Mouse (Mus musculus) retina, postnatal 1 day (tissue): Measurements from ENCODE around the gene Impg2.

Experiments used
- DNase-seq: peaks from one replicate; pipeline ENCODE4 v3.0.0-alpha.2; 2012

Gene Impg2

DNA sequence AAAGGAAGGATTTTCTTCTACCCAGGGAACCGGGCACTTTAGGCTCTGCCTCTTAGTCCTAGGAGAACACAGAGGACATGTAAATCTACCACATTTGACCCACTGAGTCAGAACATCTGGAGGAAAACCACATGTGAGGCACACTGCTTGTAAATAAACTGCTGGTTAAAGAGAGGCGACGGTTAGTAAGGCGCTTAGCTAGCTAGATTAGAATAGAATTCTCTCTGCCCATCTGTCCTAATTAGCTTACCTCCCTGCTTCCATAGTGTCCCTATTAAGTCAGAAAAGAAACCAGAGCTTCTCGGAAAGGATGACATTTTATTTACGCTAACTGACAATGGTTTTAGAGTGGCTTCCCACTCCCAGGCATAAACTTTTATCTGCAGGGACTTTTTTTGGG, at the start of gene Impg2:
Gene Impg2 (plus strand): TSS at position 263 of the 400 bp plus-strand sequence.
- DNase-seq, result peak; percentile 59

DNA sequence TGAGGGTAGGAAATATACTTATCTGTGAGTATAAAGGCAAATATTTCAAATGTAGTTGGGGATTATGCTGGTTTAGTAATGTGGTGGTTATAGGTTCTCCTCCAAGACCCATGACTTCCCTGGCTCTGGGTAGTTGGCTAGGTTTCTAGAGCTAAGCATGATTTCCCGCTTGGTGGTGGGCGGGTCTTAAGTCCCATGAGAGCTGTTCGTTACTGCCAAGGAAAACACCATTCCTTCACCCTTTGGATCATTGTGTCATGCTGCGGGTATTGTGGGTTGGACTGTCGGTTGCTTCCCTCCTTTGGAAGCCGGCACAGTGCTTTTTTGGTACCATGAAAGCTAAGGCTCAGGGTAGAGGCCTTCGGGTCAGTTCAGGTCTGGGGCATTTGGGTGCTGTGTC, 40.6 kb upstream of the Impg2 start:
- no peak for DNase-seq

DNA sequence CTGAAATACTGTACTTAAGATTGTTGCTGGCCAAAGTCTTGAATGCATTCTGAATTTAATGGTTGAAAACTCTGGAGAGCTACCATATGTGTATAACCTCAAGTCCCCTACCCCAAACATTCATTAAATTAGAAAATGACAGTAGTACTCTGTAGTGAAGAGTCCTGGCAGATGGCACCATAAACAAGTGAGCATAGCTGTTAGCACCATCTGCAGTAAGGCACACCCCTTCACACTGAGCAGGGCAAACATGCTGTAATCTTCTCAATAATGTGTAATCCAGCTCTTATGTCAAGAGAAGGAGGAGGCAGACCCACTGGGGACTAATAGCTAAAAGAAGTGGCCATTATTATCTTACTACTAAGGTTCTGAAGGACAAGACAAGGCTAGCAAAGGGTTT, 33.9 kb upstream of the Impg2 start:
- peak; percentile 47 for DNase-seq

DNA sequence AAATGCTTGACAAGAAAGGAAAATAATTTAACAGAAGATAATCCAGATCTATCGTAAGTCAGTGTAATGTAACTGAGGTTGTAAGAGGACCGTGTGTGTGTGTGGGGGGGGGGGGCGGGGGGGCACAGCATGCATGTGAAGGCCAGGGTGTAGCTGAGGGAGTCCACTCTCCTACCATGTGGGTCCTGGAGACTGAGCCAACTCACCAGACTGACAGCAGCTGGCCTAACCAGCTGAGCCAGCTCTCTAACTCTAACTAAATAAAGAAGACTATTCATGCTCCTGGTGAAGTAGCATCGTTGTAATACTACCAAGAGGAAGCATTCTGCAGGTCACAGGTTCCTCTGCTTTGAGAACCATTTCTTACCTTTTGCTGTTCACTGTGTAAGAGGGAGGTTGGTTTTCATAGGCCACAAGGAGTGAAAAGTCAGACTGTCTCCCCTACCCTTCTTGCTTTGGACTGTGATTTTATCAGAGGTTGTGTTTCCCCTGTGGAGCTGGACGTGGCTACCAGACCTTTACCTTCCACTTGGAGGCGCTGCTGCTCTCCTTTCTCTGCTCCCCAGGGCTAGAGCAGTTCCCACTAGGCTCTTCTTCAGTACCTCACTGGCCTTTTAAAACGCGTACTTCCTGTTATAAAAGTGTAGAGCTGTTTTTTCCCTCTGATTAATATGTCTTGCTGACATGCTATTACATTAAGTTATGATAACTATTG, 28.1 kb upstream of the Impg2 start:
- peak; percentile 31 for DNase-seq

DNA sequence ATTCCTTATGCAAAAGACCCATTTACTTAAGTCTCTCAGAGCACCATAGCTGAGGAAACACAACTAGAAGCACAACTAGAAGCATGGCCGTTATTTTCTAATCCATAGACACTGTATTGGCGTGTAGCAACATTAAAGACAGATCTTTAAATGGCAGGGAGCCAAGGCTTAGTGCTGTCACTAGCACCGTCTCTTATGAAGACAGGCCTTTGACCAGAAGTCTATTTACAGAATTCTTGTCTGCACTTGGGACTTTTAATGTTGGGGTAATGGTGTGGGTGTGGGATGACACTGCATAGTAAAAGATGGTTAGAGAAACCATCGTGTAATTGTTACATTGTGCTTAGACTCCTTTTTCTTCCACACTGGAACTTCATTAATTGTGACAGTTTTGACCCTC, 17.2 kb upstream of the Impg2 start:
- DNase-seq, result no peak

DNA sequence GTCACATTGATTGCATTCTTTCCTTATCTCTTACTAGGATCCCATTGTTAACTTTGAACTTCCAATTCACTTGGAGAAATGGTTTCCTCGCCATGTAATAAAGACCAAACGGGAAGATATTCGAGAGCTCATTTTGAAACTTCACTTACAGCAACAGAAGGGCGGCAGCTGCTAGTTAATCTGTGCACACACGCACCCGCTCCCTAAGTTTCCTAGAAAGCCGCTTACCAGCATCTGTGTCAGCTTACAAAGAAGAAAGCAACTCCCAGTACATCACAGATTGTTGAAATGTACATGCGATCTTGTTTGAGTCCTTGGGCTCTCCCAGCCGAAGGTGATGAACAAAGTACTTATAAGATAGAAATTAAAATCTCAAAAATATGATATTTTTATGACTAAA, 15.9 kb upstream of the Impg2 start:
- peak; percentile 66 for DNase-seq

DNA sequence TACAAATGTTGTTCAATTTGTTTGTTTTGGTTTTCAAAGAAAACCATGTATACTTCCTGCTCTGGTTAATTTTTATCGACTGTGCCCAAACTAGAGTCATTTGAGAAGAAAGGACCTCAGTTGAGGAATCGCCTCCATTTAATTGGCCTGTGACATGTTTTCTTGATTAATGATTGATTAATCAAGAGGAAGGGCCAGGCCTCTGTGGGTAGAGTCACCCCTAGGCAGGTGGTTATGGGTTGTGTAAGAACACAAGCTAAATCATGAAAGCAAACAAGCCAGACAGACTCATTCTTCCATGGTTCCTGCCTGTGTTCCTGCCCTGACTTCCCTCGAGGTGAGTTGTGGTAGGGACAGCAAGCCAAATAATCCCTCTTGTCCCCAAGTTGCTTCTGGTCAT, 8.6 kb downstream of the Impg2 start:
- DNase-seq, result no peak

DNA sequence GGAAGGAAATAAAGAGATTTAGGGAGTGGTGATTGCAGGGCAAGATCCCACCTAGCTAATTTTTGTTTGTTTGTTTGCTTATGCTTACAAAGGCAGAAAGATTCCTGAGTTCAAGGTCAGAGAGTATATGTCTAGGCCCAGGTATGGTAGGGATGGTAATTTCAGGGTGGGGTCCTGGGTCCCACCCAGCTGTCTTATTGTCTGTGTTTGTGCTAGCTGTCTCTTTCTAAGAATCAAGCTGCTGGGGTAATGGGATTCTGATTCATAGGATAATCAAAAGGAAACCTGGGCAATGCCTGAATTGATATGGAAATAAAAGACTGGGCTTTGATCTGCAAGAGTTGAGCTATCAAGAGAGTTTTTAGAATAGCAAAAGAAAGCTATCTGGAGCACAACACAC, 23.6 kb downstream of the Impg2 start:
- no peak for DNase-seq

DNA sequence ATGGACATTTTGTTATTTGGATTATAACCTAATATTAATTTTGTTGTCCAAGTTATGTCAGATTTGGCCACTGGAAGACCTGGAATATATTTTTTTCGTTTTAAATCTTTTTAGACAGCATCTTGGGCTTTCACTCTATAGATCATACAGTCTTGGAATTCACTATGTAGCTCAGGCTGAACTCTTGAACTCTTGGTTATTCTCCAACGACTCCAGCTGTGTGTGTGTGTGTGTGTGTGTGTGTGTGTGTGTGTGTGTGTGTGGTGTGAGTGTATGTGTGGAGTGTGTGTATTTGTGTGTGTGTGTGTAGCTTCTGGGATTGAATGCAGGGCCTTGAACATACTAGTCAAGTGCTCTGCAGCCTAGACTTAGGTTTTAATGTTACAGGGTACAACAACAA, 25.3 kb downstream of the Impg2 start:
- no peak for DNase-seq

DNA sequence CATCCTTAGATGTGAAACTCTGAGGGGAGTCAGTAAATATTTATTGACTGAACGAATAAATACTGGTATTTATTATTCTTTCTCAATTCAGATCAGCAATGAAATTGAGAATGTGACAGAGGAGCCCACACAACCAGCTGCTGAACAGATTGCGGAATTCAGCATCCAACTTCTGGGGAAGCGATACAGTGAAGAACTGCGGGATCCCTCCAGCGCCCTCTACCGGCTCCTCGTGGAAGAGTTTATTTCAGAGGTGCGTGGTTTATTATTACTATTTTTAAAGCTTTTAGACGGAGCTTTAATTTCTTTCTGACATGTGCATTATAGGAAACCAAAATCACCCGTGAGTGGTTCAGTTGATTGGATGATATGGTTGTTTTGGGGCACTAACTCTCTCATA, 27.2 kb downstream of the Impg2 start:
- peak; percentile 12 for DNase-seq

DNA sequence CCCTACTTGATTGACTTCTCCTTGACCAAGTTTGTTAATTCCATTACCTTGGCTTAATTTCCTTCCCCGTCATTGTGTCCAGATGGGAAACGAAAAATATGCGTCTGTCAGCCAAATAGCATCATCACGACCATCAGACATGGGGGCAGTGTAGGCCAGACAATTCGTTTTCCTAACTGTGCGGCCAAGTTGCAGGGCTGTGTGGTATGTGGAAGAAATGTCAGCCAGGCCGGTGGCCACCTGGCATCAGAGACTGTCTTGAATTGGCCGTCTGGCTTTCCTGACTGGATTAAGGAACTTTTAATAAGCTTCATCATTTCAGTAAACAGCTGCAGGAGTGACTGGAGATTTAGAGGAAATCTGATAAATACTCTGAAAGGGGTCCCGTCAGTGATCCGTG, 28.6 kb downstream of the Impg2 start:
- DNase-seq, result peak; percentile 3

DNA sequence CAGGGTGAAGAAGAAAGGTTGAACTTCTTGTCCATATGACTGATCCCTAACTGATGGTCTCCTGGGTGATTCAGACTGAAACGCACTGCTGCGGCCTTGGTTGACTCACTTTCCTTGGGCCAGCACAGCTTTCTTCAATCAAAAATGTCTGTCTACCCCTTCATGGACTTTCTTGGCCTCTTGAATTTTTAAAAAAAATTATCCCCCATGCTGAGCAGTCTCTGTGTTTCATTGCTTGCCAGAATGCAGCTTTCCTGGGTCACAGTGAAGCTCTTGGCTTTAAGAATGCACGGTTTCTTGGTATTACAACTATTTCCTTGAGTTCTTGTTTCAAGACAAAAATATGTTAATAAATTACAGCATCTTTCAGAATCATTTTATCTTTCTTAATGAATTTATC, 41.9 kb downstream of the Impg2 start:
- no peak for DNase-seq

DNA sequence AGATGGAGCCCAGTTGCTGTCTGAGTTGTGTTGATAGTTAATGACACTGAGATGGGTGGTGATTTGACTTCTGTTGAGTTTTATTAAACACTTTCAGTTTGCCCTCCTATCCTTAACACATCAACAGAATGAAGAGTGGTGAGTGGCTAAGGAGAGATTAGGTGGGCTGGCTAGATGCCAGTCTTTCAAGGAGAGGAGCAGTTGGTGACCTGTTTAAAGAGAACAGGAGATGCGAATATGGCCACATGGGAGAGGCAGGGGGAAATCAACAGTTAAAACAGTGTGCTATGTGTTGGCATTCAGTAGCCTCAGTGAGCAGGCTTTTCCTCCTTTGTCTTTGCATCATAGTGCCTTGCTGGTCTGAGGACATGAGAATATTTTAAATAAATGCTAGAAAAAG, 69.8 kb downstream of the Impg2 start:
- no peak for DNase-seq

DNA sequence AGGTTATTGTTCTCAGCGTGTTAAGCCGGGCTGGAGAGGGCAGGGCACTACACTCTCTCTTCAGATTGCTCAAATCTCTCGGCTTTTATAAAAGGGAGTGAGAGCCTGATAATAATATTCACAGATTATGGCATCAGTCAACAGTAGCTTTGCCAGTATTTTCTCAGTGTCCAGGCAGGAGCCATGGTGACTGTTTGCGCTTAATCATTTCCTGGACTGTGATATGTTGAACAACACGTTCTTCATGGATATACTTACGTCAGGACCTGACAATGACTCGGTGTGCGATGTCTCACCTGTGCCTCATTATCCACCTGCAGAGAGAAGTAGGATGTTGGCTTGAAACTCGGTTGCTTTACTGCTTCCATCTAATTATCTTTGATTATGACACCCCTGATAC, 74.9 kb downstream of the Impg2 start:
- no peak for DNase-seq

DNA sequence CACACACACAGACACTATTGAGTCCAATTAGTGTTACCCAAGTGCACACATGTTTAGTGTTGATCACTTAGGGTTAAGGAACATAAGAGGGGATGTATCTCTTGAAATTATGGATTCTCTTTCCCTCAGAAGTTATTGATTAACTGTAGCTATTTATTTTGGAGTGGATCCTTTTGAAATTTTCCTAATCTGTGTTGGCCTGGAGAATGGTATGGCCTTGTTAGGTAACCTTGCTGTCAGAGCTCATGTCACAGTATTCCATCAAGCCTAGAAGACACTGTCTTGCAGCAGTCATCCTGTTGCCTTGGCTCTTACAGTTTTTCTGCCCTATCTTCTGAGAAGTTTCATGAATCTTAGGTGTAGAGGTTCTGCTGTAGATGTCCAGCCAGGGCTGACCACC, 75.6 kb downstream of the Impg2 start:
- DNase-seq, result no peak

DNA sequence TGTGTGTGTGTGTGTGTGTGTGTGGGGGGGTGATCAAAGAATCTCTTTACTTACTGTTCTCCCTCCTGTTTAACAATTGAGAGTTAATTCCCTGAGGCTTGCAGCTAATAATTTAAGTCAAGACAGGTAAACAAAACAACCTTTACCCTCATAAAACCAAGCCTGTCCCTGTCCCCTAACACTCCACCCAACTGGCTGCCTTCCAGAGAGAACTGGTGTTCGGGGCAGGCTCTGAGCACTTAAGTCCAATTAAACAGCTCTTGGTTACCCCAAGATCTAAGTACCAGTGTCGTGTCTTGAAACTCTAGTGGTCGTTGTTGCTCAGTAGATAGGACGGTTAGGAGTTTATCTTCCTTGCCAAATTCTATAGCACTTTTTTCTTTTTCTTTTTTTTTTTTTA, 77.2 kb downstream of the Impg2 start:
- no peak for DNase-seq

DNA sequence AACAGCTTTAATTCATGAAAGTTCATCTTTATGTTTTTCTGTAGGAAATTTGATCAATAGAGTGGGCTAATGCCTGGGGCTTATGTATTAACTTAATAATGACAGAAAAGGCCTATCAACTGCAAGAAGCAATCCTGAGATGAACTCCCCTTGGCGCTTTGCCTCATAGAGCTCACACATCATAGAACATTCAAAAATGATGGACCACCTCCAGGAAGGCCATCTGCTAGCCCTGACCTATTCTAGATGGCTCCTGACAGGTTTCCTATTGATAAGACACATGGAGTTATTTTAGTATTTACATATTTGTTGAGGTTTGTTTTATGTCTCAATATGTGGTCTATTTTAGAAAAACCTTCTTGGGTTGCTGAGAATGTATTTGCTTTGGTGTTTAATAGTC, 79.2 kb downstream of the Impg2 start:
- no peak for DNase-seq

DNA sequence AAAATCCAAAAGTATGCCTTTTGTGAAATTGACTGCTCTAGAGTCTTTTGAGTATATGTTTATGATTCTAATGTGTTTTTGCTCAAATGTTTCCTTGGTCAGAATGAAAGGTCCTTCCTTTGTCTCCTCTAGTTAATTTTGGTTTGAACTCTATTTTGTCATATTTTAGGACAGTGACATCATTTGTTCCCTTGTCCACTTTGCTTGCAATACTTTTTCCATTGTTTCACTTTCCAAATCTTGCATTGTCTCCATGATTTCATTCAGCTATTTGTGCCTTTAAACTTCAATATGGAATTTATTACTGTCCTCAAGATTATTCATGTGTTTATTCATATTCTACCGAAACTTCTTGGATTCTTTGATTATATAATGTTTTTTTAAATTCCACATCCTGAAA, 79.8 kb downstream of the Impg2 start:
- DNase-seq, result no peak

DNA sequence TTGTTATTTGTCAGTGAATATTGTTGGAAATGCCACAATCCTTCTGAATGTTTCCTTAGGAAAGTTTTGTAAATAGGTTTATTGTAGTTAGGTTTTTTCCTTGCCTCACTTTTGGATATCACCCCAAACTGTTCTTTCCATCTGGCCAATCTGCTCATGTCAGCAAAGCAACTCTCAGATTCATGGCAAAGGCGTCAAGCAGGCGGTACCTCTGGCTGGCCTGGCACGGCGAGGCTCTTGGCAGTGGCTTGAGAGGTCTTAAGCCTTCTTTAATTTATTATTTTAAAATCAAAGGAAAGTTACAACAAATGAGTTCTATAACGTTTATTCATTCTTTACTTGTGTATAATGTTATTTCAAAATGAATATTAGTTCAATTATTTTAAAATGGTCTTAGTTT, 82.0 kb downstream of the Impg2 start:
- no peak for DNase-seq

DNA sequence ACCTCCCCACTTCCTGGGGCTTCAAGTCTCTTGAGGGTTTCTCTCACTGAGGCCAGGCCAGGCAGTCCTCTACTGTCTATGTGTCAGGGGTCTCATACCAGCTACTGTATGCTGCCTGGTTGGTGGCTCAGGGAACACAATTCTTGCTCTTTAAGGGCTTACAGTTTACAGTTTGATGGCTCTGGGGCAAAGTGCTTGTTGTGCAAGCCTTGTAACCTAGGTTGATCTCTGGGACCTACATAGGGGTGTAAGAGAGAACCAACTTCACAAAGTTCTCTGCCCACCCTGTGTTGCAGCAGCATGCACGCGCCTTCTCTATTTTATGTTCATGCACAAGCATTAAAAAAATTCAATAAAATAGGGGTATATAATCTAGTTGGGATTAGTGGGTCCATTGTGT, 82.9 kb downstream of the Impg2 start:
- DNase-seq, result no peak

DNA sequence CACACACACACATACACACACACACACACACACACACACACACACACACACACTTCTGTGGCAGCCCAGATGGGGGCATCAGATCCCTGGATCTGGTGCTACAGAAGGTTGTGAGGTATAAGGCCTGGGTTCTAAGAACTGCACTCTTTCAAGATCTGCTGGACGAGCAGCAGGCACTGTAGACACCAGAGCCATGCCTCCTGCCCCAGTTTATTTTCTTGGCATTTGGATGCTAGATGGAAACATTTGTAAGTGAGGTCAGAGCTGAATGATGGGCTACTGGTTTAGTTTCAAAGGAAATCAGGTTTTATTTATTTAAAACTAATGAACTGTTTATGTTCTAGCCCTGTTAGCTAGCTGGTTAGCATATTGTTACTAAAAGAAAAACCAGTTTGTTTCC, 90.8 kb downstream of the Impg2 start:
- DNase-seq, result no peak

DNA sequence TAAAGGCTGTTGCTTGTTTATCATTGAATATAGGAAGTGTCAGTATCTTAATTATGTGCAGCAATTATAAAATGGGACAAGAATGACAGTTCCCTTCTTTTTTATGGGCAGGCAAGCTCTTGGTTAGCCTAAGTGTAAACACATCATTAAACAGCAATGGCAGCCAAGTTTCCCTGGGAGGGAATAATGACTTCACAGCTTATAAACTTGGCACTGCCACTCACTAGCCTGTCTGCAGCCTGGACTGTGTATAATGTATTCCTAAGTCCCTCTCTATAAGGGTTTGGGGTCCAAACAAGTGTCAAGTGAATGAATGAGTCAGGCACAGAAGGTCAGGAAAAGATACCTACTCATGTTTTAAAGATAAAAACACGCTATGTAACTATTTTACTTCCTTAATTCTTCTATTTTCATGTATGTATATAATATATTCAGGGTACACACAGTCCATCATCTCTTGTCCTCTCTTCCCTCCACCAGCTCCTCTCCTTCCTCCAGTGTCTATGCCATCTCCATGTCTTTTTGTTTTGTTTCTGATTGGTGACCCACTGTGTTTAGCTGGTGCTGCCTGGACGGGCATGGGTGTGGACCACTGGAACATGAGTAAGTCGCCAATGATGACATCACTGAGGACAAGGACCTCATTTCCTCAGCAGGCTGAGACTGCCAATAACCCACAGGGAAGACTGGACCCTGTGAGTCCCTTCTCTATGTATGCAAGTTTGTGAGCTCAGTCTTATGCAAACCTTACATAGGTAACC, 92.0 kb downstream of the Impg2 start:
- no peak for DNase-seq

DNA sequence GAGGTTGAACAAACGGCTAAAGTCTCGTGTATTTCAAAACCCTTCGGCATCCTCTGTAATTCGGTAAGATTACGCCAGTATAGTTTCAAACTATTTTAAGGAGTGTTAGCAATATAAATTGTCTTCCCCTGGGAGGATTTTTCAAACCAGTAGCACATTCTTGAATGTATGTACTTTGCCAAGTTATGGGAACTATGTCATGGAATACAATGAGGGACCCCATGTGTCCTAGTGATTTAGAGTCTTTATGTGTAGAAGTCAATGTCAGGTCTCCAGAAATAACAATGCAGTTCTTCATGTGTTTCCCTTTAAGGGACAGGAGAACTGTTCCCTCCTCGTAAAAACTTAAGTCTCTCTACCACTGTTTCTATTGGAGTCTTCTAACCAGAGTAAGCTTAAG, 94.1 kb downstream of the Impg2 start:
- no peak for DNase-seq

DNA sequence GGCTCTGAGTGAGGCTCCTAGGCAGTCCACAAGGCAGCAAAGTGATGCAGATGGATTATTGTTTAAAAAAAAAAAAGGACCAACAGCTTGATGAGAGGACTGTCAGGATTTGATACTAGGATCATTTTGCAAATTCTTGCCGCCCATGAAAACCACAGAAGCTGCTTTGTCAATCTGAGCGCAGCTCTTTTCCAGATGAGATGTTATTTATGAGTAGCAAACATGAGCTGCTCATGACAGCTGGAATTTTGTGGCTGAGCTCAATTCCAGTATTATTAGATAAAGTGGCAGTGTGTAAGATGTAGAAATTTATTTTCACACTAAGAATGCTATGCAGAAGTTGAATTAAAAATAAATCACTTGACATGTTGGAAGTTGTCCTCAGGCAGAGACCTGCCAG, 94.7 kb downstream of the Impg2 start:
- no peak for DNase-seq

DNA sequence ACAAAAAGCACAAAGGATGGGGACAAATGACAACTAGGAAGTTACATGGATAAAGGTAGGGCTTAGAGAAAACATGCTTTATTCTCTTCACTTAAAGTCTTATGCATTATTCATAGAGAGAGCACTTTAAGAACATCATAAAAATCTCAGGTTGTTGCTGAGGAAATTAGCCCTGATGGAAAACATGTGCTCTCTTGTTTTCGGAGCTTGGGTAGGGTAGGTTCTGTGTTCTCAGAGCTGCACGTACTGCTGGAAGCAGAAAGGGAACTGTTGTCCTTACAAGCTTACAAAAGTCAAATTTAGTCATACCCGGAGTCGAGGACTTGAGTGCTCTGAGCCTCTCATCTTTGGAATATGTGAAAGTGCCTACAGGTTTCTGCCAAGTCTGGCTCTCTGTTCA, 98.9 kb downstream of the Impg2 start:
- no peak for DNase-seq
